Mouse (Mus musculus): ENCODE measurements around the gene Eif4g3.
"Not testable (repeated sequence)": the region's sequence is repeated elsewhere in the genome, so short reads cannot be mapped to it uniquely, and the experiment has no call there.

Eif4g3 gene

GRCm38 (mm10) chr4:138023403-138024100, 30.7 kb downstream of the Eif4g3 start:
- DNase-seq (ENCODE audit: low spot score), result no peak

- no peak for DNase-seq (ENCODE audit: low spot score)
Measured at GRCm38 (mm10) chr4:138029168-138029567, 36.3 kb downstream of the Eif4g3 start.

- DNase-seq (ENCODE audit: low spot score), result no peak
Measured at GRCm38 (mm10) chr4:138031828-138032227, 39.0 kb downstream of the Eif4g3 start.

- DNase-seq (ENCODE audit: low spot score), result no peak
Measured at GRCm38 (mm10) chr4:138033871-138034270, 41.0 kb downstream of the Eif4g3 start.

- DNase-seq (ENCODE audit: low spot score), result no peak
Measured at GRCm38 (mm10) chr4:138035435-138036120, 42.8 kb downstream of the Eif4g3 start.

GRCm38 (mm10) chr4:138037110-138037509, 44.3 kb downstream of the Eif4g3 start:
- DNase-seq (ENCODE audit: low spot score), result no peak

- DNase-seq (ENCODE audit: low spot score), result no peak
Measured at GRCm38 (mm10) chr4:138037896-138038295, 45.1 kb downstream of the Eif4g3 start.

GRCm38 (mm10) chr4:138038365-138039274, 45.8 kb downstream of the Eif4g3 start:
- no peak for DNase-seq (ENCODE audit: low spot score)

GRCm38 (mm10) chr4:138039275-138039651, 46.4 kb downstream of the Eif4g3 start:
- no peak for DNase-seq (ENCODE audit: low spot score)

- no peak for DNase-seq (ENCODE audit: low spot score)
Measured at GRCm38 (mm10) chr4:138040589-138040988, 47.8 kb downstream of the Eif4g3 start.

- DNase-seq (ENCODE audit: low spot score), result no peak
Measured at GRCm38 (mm10) chr4:138041566-138042256, 48.9 kb downstream of the Eif4g3 start.

GRCm38 (mm10) chr4:138042257-138042589, 49.4 kb downstream of the Eif4g3 start:
- DNase-seq (ENCODE audit: low spot score), result no peak

- DNase-seq (ENCODE audit: low spot score), result no peak
Measured at GRCm38 (mm10) chr4:138042625-138043024, 49.8 kb downstream of the Eif4g3 start.

- no peak for DNase-seq (ENCODE audit: low spot score)
Measured at GRCm38 (mm10) chr4:138044841-138045500, 52.1 kb downstream of the Eif4g3 start.

- DNase-seq (ENCODE audit: low spot score), result no peak
Measured at GRCm38 (mm10) chr4:138045809-138046208, 53.0 kb downstream of the Eif4g3 start.

- DNase-seq (ENCODE audit: low spot score), result no peak
Measured at GRCm38 (mm10) chr4:138046371-138046770, 53.5 kb downstream of the Eif4g3 start.

- DNase-seq (ENCODE audit: low spot score), result no peak
Measured at GRCm38 (mm10) chr4:138049547-138049946, 56.7 kb downstream of the Eif4g3 start.

GRCm38 (mm10) chr4:138051488-138051887, 58.7 kb downstream of the Eif4g3 start:
- DNase-seq (ENCODE audit: low spot score), result no peak

- no peak for DNase-seq (ENCODE audit: low spot score)
Measured at GRCm38 (mm10) chr4:138056658-138057057, 63.8 kb downstream of the Eif4g3 start.

- DNase-seq (ENCODE audit: low spot score), result not testable (repeated sequence)
Measured at GRCm38 (mm10) chr4:138057196-138057754, 64.5 kb downstream of the Eif4g3 start.

GRCm38 (mm10) chr4:138061161-138061560, 68.3 kb downstream of the Eif4g3 start:
- no peak for DNase-seq (ENCODE audit: low spot score)

All from left cerebral cortex, adult 11 months (tissue).